ENCODE assay signal across 8 mouse cellular contexts in genomic region chr9:103007699-103008078, GRCm38 (mm10). TPM values are rescaled to one million over a fixed set of nuclear protein-coding genes. Genes with fewer than 3 reads are reported as not detected.
DNase-seq lines count a peak whose midpoint lies in the region; ATAC-seq lines count a peak whose summit lies in the region.

No protein-coding gene starts in this region.

- H3K4me3 ChIP-seq in forebrain, embryonic 16.5 days (replicated peaks; ENCODE audit: low read length) = peak overlapping the region; percentile 46
- peak overlapping the region; percentile 43 for H3K4me3 ChIP-seq in hindbrain, embryonic 12.5 days
- H3K4me3 ChIP-seq in limb, embryonic 13.5 days = peak overlapping the region; percentile 53
- H3K4me3 ChIP-seq in midbrain, embryonic 14.5 days (replicated peaks; ENCODE audit: low read depth, low read length) = peak overlapping the region; percentile 34

- peak; percentile 49 for DNase-seq in ES-CJ7 (ENCODE audit: low read depth, low spot score)
- peak; percentile 76 for DNase-seq in adrenal gland, postnatal 14 days
- peak; percentile 54 for DNase-seq in midbrain, embryonic 14.5 days
- no peak for DNase-seq in frontal cortex, postnatal 36 days (ENCODE audit: low spot score in 2 of 2)

- peaks cover 8% of the 10 kb centered on the region; the same call in 1 of the 2 replicates for H3K27me3 ChIP-seq in forebrain, embryonic 16.5 days (replicated peaks; ENCODE audit: control insufficient read depth, insufficient read depth, low read length)
- H3K27me3 ChIP-seq in hindbrain, embryonic 12.5 days = peaks cover 42% of the 10 kb centered on the region
- H3K27me3 ChIP-seq in limb, embryonic 13.5 days = peaks cover 29% of the 10 kb centered on the region
- H3K27me3 ChIP-seq in midbrain, embryonic 14.5 days (ENCODE audit: control insufficient read depth, insufficient read depth, low read length) = peaks cover 19% of the 10 kb centered on the region

- H3K4me2 ChIP-seq in forebrain, embryonic 16.5 days (ENCODE audit: low read length) = peak overlapping the region; percentile 88
- peak overlapping the region; percentile 85 for H3K4me2 ChIP-seq in hindbrain, embryonic 12.5 days (replicated peaks)
- H3K4me2 ChIP-seq in limb, embryonic 13.5 days (replicated peaks) = peak overlapping the region; percentile 97
- H3K4me2 ChIP-seq in midbrain, embryonic 14.5 days (ENCODE audit: low read length) = peak overlapping the region; percentile 74

- no peak overlapping the region for H3K27ac ChIP-seq in forebrain, embryonic 16.5 days (ENCODE audit: low read length)
- no peak overlapping the region for H3K27ac ChIP-seq in hindbrain, embryonic 12.5 days
- no peak overlapping the region for H3K27ac ChIP-seq in limb, embryonic 13.5 days
- H3K27ac ChIP-seq in midbrain, embryonic 14.5 days (replicated peaks; ENCODE audit: low read depth, low read length) = no peak overlapping the region

- H3K9me3 ChIP-seq in forebrain, embryonic 16.5 days (ENCODE audit: control insufficient read depth, low read length) = no peaks in the 10 kb centered on the region
- no peaks in the 10 kb centered on the region for H3K9me3 ChIP-seq in hindbrain, embryonic 12.5 days (replicated peaks)
- no peaks in the 10 kb centered on the region for H3K9me3 ChIP-seq in limb, embryonic 13.5 days
- no peaks in the 10 kb centered on the region for H3K9me3 ChIP-seq in midbrain, embryonic 14.5 days (ENCODE audit: control insufficient read depth, low read length)

- ATAC-seq in forebrain, embryonic 16.5 days = peak; percentile 36; the same call in 1 of the 2 replicates
- 0 out of 2 replicates have a peak, but pooled peaks have one; percentile 11 for ATAC-seq in hindbrain, embryonic 12.5 days (ENCODE audit: low FRiP score)
- ATAC-seq in limb, embryonic 13.5 days (ENCODE audit: low FRiP score, low read depth) = peak; percentile 71; the same call in 1 of the 2 replicates
- no peak for ATAC-seq in midbrain, embryonic 14.5 days (ENCODE audit: low FRiP score, low TSS enrichment)
- ATAC-seq in monocyte, adult 5-6 weeks (replicated peaks; ENCODE audit: insufficient number of reproducible peaks, low FRiP score, low TSS enrichment, poor library complexity, severe bottlenecking) = no peak

- peaks cover 13% of the 10 kb centered on the region for H3K4me1 ChIP-seq in forebrain, embryonic 16.5 days (replicated peaks; ENCODE audit: control insufficient read depth, insufficient read depth, low read length)
- peaks cover 12% of the 10 kb centered on the region for H3K4me1 ChIP-seq in hindbrain, embryonic 12.5 days
- H3K4me1 ChIP-seq in limb, embryonic 13.5 days = peaks cover 21% of the 10 kb centered on the region
- peaks cover 12% of the 10 kb centered on the region; the same call in 1 of the 2 replicates for H3K4me1 ChIP-seq in midbrain, embryonic 14.5 days (ENCODE audit: control insufficient read depth, insufficient read depth, low read length)

- peak overlapping the region; percentile 50 for H3K9ac ChIP-seq in forebrain, embryonic 16.5 days (replicated peaks; ENCODE audit: low read depth, low read length)
- H3K9ac ChIP-seq in hindbrain, embryonic 12.5 days = peak overlapping the region; percentile 55
- H3K9ac ChIP-seq in limb, embryonic 13.5 days = peak overlapping the region; percentile 67
- peak overlapping the region; percentile 41 for H3K9ac ChIP-seq in midbrain, embryonic 14.5 days (replicated peaks; ENCODE audit: low read length)

- H3K36me3 ChIP-seq in forebrain, embryonic 16.5 days (ENCODE audit: control insufficient read depth, insufficient read depth) = no peaks in the 10 kb centered on the region
- no peaks in the 10 kb centered on the region for H3K36me3 ChIP-seq in hindbrain, embryonic 12.5 days
- no peaks in the 10 kb centered on the region for H3K36me3 ChIP-seq in limb, embryonic 13.5 days
- H3K36me3 ChIP-seq in midbrain, embryonic 14.5 days (ENCODE audit: control insufficient read depth, insufficient read depth, low read length) = no peaks in the 10 kb centered on the region

- WGBS in forebrain, embryonic 16.5 days = 2% methylated on average over 15 of the region's 15 CpGs
- 2% methylated on average over 15 of the region's 15 CpGs for whole genome bisulfite sequencing in hindbrain, embryonic 12.5 days
- WGBS in limb, embryonic 13.5 days = 1% methylated on average over 15 of the region's 15 CpGs
- 1% methylated on average over 15 of the region's 15 CpGs for WGBS in midbrain, embryonic 14.5 days

RNA-seq across cellular contexts. Expression of gene Slco2a1, which starts 19.2 kb away (rescaled TPM):
- total RNA-seq in adrenal gland, postnatal 14 days (2021) = 6.2 and 7.3 TPM in 2 replicates
- 2.5 and 3.1 TPM in 2 replicates for polyA plus RNA-seq in forebrain, embryonic 16.5 days (2015; fragmentation: Nextera tagmentation; extraction: Ambion mirVana)
- 1.1 and 1.7 TPM in 2 replicates for polyA plus RNA-seq in hindbrain, embryonic 12.5 days (2016; fragmentation: Nextera tagmentation; extraction: Ambion mirVana)
- 2.2 and 2.5 TPM in 2 replicates for polyA plus RNA-seq in limb, embryonic 13.5 days (2015; fragmentation: Nextera tagmentation; extraction: Ambion mirVana)
- polyA plus RNA-seq in midbrain, embryonic 14.5 days (2014; fragmentation: Nextera tagmentation; extraction: Ambion mirVana) = 0.88 and 1.5 TPM in 2 replicates
- total RNA-seq in monocyte, adult 5-6 weeks (2017) = not detected in 3 replicates

Comparison
In these comparisons a context has a peak if more than half of its experiments do, and no peak if none do; other contexts are left out.
1. DNase-seq: peak in ES-CJ7 (single experiment), adrenal gland, postnatal 14 days (single experiment) and midbrain, embryonic 14.5 days (single experiment); none in frontal cortex, postnatal 36 days (0 of 2).
2. ATAC-seq: peak in forebrain, embryonic 16.5 days (single experiment), hindbrain, embryonic 12.5 days (single experiment) and limb, embryonic 13.5 days (single experiment); none in midbrain, embryonic 14.5 days (single experiment) and monocyte, adult 5-6 weeks (single experiment).
3. Peak in every context shown above with its lines, with median percentiles within 50 percentile points of each other: H3K4me2 ChIP-seq, H3K4me3 ChIP-seq and H3K9ac ChIP-seq.